Mouse (Mus musculus) heart, postnatal 10 days (tissue): Measurements from ENCODE around the gene Cdc37l1. TPM values are rescaled to one million over a fixed set of nuclear protein-coding genes. Genes with fewer than 3 reads are reported as not detected.

Experiments
- DNase-seq, 2 experiments: peaks; one replicate each; pipeline ENCODE4 v3.0.0; 2021
- intact Hi-C: fragments of 180-260 bp; cut with DNase I; formaldehyde crosslinking; loops from one replicate; pipeline ENCODE4 v1.15.1; 2025
- total RNA-seq, 2 experiments: library from RNA; stranded (reverse); gene quantifications; 2 replicates each; pipeline ENCODE4 v1.2.3; 2021

Gene Cdc37l1
- 10 to 100 TPM; 53.6 to 85.5 TPM for total RNA-seq

- intact Hi-C loops: loop anchor here (2.0 to 5.0 kb wide), 2 partner anchors 57 to 262 kb away; partner anchors contain the start of genes Ak3 and Jak2
- DNase-seq: peak; percentile 99
Measured at GRCm38 (mm10) chr19:28990194-28990589, at the start of gene Cdc37l1. Gene Cdc37l1, plus strand, starts transcription at chr19:28990352.

GRCm38 (mm10) chr19:28941271-28941670, 48.9 kb upstream of the Cdc37l1 start:
- intact Hi-C loops: no loop called here
- DNase-seq: peak; percentile 7

DNA sequence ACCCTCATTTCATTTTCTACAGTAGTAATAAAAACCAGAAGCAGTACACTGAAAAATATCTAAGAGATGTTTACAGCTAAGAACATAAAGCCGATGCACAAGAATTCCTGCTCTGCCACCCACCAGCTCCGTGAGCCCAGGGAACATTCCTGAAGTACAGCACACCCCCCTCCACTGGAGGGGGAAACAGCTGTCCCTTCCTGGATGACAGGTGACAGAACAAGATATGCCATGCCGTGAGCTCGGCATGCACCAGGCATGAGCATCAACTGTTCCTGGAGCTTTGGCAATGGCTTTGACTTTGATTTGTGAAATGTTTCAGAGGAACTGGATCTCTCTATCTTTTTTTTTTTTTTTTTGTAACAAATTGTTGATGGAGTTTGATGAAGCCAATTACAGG, 43.4 kb upstream of the Cdc37l1 start:
- DNase-seq: peak; percentile 23 to 31
- intact Hi-C loops: no loop called here

DNA sequence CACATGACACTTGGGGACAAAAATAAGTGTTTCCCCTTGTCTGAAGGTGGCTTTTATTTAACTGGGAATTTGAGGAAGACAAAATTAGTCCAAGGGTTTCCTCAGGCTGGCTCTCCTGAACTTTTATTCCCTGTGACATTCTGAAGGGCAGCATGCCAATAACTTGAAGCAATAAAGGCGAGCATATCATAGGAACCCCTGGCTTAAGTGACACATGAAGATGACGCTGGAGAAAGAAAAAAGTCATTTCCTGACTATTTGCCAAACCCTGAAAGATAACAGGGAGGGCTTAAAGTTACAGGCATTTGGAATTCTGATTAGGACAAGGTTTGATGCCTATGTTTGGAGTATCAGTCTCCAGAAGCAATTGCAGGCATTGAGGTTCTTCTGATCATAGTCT, 42.8 kb upstream of the Cdc37l1 start:
- peak in 1 of 2 experiments; percentile 18 for DNase-seq
- intact Hi-C loops: no loop called here

DNA sequence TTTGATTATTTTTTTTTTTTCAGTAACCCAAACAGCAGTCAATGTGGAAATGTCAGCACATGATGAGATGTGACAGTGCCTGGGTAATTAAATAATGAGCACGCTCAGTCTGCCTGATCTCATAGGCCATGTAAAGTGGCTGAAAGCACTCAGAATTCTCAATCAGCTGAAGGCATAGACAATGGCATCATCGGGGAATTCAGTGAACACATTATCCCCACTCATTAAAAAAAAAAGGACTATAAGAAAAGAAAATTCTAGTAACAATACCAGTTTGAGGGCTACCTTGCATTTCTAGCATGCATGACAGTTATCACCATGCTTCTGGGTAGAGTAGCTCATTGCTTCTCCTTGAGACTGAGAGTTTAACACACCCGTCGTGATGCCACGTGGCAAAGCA, 38.9 kb upstream of the Cdc37l1 start:
- intact Hi-C loops: no loop called here
- no peak for DNase-seq

GRCm38 (mm10) chr19:28963113-28963512, 27.0 kb upstream of the Cdc37l1 start:
- peak; percentile 32 to 36 for DNase-seq
- intact Hi-C loops: no loop called here

- intact Hi-C loops: no loop called here
- no peak for DNase-seq
Measured at GRCm38 (mm10) chr19:28963513-28963841, 26.7 kb upstream of the Cdc37l1 start.

DNA sequence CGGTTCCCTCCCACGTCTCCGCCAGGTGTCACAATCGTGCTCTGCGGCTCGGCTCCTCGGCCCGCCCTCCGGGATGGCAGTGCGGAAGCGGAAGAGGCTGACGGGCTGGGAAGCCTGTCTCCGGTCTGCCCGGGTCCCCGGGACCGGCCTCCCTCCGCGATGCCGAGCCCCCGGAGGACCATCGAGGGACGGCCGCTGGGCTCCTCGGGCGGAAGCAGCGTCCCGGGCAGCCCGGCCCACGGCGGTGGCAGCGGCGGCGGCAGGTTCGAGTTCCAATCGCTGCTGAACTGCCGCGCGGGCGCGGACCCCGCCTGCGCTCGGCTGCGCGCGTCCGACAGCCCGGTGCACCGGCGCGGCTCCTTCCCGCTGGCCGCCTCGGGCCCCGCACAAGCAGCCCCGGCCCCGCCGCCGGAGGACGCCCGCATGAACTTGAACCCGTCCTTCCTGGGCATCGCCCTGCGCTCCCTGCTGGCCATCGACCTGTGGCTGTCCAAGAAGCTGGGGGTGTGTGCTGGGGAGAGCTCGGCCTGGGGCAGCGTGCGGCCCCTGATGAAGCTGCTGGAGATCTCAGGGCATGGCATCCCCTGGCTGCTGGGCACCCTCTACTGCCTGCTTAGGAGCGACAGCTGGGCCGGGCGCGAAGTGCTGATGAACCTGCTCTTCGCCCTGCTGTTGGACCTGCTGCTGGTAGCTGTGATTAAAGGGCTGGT, 26.2 kb upstream of the Cdc37l1 start, which contains the start of gene Plpp6:
TSS of gene Plpp6 (plus strand) at position 112 of the 710 bp plus-strand sequence.
- intact Hi-C loops: loop anchor here (2.0 kb wide), 1 partner anchor 187 kb away; no protein-coding TSS in a partner anchor

DNA sequence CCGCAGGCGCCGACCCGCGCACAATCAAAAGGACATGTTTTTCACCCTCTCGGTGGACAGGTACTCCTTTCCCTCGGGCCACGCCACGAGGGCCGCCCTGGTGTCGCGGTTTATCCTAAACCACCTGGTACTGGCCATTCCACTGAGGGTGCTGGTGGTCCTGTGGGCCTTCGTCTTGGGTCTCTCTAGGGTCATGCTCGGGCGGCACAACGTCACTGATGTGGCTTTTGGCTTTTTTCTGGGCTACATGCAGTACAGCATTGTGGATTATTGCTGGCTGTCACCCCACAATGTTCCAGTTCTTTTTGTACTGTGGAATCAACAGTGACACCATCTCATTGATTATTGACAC, 25.6 kb upstream of the Cdc37l1 start:
- no peak for DNase-seq
- intact Hi-C loops: loop anchor here (2.0 kb wide), 1 partner anchor 188 kb away; no protein-coding TSS in a partner anchor

More for the DNA sequence above, 26.2 kb upstream of the Cdc37l1 start, which contains the start of gene Plpp6:
- DNase-seq: peak; percentile 83 to 88

DNA sequence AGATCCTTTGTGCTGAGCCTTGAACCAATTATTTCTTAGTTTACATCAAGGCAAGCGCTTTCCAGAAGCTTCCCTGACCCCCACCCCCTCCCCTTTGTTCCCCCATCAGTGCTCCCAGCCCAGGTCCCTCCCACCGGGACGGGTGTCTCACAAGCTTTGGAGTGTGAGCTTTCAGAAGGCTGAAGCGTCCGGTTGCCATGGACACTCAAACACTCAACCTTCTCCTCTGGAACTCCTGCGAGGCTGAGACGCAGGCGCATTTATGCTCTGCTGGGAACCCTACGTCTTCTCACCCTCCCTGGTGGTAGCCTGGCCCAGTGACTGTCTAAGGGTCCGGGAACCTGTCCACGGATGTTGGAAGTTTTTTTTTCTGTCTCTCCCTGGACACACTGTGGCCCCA, 22.5 kb upstream of the Cdc37l1 start, which contains the start of gene 4430402I18Rik:
TSS of gene 4430402I18Rik (minus strand) at position 149 of the 400 bp plus-strand sequence.
- no peak for DNase-seq
- intact Hi-C loops: no loop called here

- intact Hi-C loops: no loop called here
- no peak for DNase-seq
Measured at GRCm38 (mm10) chr19:28968178-28968577, 22.0 kb upstream of the Cdc37l1 start.

DNA sequence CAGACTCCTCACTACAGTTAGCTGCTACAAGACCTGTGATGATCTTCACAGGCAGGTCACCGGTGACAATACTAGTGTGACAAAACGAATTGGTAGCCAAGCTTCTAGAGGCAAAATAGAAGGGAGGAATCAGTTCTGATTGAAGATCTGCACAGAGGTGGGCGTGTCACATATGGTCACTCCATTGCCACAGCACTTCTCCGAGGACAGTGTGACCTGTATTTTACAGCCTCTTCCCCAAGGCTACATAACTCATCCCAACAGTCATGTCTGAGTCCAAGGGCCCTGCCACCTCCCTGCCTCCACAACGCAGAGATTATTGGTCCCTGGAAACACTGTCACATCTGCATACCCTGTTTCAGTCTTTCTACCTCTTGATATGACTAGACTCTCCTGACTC, 20.9 kb upstream of the Cdc37l1 start:
- intact Hi-C loops: no loop called here
- DNase-seq: no peak

- intact Hi-C loops: loop anchor here (5.0 kb wide), 1 partner anchor 282 kb away; the partner anchor contains the start of gene Jak2
- peak in 1 of 2 experiments; percentile 18 for DNase-seq
Measured at GRCm38 (mm10) chr19:28970251-28970650, 19.9 kb upstream of the Cdc37l1 start.

GRCm38 (mm10) chr19:28974862-28975611, 15.1 kb upstream of the Cdc37l1 start:
- intact Hi-C loops: loop anchor here (5.0 kb wide), 2 partner anchors 277 to 382 kb away; partner anchors contain the start of gene Jak2
- DNase-seq: peak; percentile 83 to 86

- DNase-seq: no peak
- intact Hi-C loops: no loop called here
Measured at GRCm38 (mm10) chr19:28982617-28983016, 7.5 kb upstream of the Cdc37l1 start.

GRCm38 (mm10) chr19:28989515-28989914, 637 bp upstream of the Cdc37l1 start:
- DNase-seq: no peak
- intact Hi-C loops: no loop called here

DNA sequence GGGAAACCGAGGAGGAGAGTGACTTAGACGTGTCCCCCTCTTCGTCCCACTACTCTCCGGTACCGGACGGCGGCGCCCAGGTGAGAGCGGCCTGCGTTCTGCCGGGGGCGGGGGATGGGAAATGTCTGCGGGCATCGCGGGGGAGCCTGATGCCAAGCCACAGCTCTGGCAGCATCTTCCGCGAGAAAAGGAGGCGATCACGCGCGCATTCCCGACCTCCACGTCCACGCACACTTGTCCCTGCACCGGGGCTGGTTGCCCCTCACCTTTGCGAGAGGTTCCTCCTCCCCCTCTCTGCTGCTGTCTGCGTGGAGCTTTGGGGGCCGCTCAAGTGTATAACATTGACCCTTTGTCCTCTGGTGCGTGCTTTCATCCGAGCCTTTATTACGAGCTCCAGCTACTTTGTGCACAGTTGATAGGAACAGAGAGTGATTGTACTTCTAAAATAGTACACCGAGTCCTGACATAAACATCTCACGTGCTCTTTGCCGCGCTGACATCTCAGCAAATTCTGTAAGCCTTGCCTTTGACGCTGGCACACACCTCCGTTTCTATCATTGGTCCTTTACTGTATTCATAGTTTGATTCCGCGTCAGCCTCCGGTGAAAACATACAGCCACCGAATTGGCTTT, 554 bp downstream of the Cdc37l1 start:
- peak in 1 of 2 experiments; percentile 57 for DNase-seq
- intact Hi-C loops: loop anchor here (2.0 to 5.0 kb wide), 2 partner anchors 56 to 262 kb away; partner anchors contain the start of genes Ak3 and Jak2

GRCm38 (mm10) chr19:28991391-28991790, 1.2 kb downstream of the Cdc37l1 start:
- DNase-seq: no peak
- intact Hi-C loops: loop anchor here (2.0 to 5.0 kb wide), 2 partner anchors 55 to 261 kb away; partner anchors contain the start of genes Ak3 and Jak2

- peak; percentile 56 to 61 for DNase-seq
- intact Hi-C loops: loop anchor here (5.0 kb wide), 1 partner anchor 257 kb away; the partner anchor contains the start of gene Jak2
Measured at GRCm38 (mm10) chr19:28994870-28995269, 4.7 kb downstream of the Cdc37l1 start.

GRCm38 (mm10) chr19:28995366-28995765, 5.2 kb downstream of the Cdc37l1 start:
- intact Hi-C loops: no loop called here
- DNase-seq: no peak
